Mouse (Mus musculus) cerebellum, adult 2 months (tissue): Measurements from ENCODE around the gene Syk.

Experiments used
- CTCF ChIP-seq: fragments of 200-500 bp; IDR thresholded peaks from 2 replicates; pipeline ENCODE4 v1.5.1; 2011; ENCODE audit warnings: low read depth, mild to moderate bottlenecking, control low read depth, low read length, moderate library complexity, borderline replicate concordance; ENCODE audit not compliant: insufficient read depth
- POLR2A ChIP-seq: fragments of 200-500 bp; IDR thresholded peaks from 2 replicates; pipeline ENCODE4 v1.6.1; 2011; ENCODE audit warnings: low read length, control low read depth, borderline replicate concordance; ENCODE audit not compliant: insufficient read depth

GRCm38 (mm10) chr13:52635484-52635883 lies 52.5 kb downstream of the Syk start:
- TF ChIP-seq CTCF (no peak), POLR2A (no peak)
